18 mouse cellular contexts compared by ENCODE assay signal in the genomic region with DNA sequence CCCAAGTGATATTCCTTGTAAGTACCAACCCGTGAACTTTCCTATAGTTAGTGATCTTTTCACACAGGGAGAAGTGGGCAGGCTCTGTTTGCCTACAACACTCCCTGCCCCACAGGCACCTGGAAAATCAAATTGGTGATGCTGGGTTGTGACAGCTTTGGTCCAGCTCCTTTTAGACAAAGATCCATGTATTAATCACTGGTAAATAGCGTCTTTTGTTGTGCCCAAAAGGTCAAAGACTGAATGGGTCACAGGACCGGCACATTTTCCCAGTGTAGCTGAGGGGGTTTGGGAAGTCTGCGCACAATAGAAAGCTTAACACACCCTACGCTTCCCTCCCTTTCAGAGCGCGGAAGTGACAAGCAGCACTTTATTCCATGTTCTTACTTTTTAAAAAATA.
DNase-seq lines count a peak whose midpoint lies in the region; ATAC-seq and TF ChIP-seq lines count a peak whose summit lies in the region.
"Had no signal": no experiment of that assay in that cellular context is flagged by ENCODE, and none has a peak within 500 bp of the region (broad histone marks: within the 10 kb centered on the region; RNA-seq: fewer than 3 reads in every experiment).

No protein-coding gene starts in this region.

- no peak for ATAC-seq in hindbrain, postnatal 0 days
- ATAC-seq in hindbrain, embryonic 13.5 days (ENCODE audit: low FRiP score) = no peak
- ATAC-seq in forebrain, embryonic 16.5 days = no peak
- no peak for ATAC-seq in liver, embryonic 12.5 days
- ATAC-seq: intestine, embryonic 15.5 days had no signal

- intact Hi-C loops in left cerebral cortex, postnatal 10 days (cut with DNase I) = no loop called here

- H3K9me3 ChIP-seq in hindbrain, postnatal 0 days (ENCODE audit: low read length) = no peaks in the 10 kb centered on the region
- H3K9me3 ChIP-seq in hindbrain, embryonic 13.5 days = no peaks in the 10 kb centered on the region
- no peaks in the 10 kb centered on the region for H3K9me3 ChIP-seq in forebrain, embryonic 16.5 days (ENCODE audit: control insufficient read depth, low read length)
- no peaks in the 10 kb centered on the region for H3K9me3 ChIP-seq in liver, embryonic 12.5 days (replicated peaks)
- H3K9me3 ChIP-seq: heart, embryonic 12.5 days; intestine, embryonic 15.5 days; kidney, embryonic 15.5 days; liver, embryonic 13.5 days; lung, embryonic 15.5 days had no signal

- H3K36me3 ChIP-seq in hindbrain, postnatal 0 days (ENCODE audit: insufficient read depth, low read length) = no peaks in the 10 kb centered on the region
- no peaks in the 10 kb centered on the region for H3K36me3 ChIP-seq in hindbrain, embryonic 13.5 days
- no peaks in the 10 kb centered on the region for H3K36me3 ChIP-seq in forebrain, embryonic 16.5 days (ENCODE audit: control insufficient read depth, insufficient read depth)
- no peaks in the 10 kb centered on the region for H3K36me3 ChIP-seq in liver, embryonic 12.5 days
- H3K36me3 ChIP-seq: heart, embryonic 12.5 days; intestine, embryonic 15.5 days; kidney, embryonic 15.5 days; liver, embryonic 13.5 days; lung, embryonic 15.5 days had no signal

- H3K27me3 ChIP-seq in hindbrain, postnatal 0 days (ENCODE audit: insufficient read depth, low read length) = no peaks in the 10 kb centered on the region
- H3K27me3 ChIP-seq in hindbrain, embryonic 13.5 days = no peaks in the 10 kb centered on the region
- no peaks in the 10 kb centered on the region for H3K27me3 ChIP-seq in forebrain, embryonic 16.5 days (replicated peaks; ENCODE audit: control insufficient read depth, insufficient read depth, low read length)
- H3K27me3 ChIP-seq in liver, embryonic 12.5 days (replicated peaks) = no peaks in the 10 kb centered on the region
- H3K27me3 ChIP-seq: heart, embryonic 12.5 days; intestine, embryonic 15.5 days; liver, embryonic 13.5 days; lung, embryonic 15.5 days had no signal

- WGBS in hindbrain, postnatal 0 days = 41% methylated on average over 7 of the region's 7 CpGs
- WGBS in hindbrain, embryonic 13.5 days = 22% methylated on average over 7 of the region's 7 CpGs
- WGBS in forebrain, embryonic 16.5 days = 19% methylated on average over 7 of the region's 7 CpGs
- 69% methylated on average over 7 of the region's 7 CpGs for WGBS in liver, embryonic 12.5 days (ENCODE audit: insufficient replicate concordance)

- H3K27ac ChIP-seq in hindbrain, postnatal 0 days = no peak overlapping the region
- no peak overlapping the region for H3K27ac ChIP-seq in hindbrain, embryonic 13.5 days
- H3K27ac ChIP-seq in forebrain, embryonic 16.5 days (ENCODE audit: low read length) = no peak overlapping the region
- no peak overlapping the region for H3K27ac ChIP-seq in liver, embryonic 12.5 days
- H3K27ac ChIP-seq: intestine, embryonic 15.5 days; kidney, embryonic 15.5 days; liver, embryonic 13.5 days; lung, embryonic 15.5 days; macrophage had no signal

- 0 out of 2 replicates have a peak overlapping the region, but pooled peaks have one; percentile 28 for H3K9ac ChIP-seq in hindbrain, postnatal 0 days (replicated peaks; ENCODE audit: low read length)
- no peak overlapping the region for H3K9ac ChIP-seq in hindbrain, embryonic 13.5 days
- H3K9ac ChIP-seq in forebrain, embryonic 16.5 days (replicated peaks; ENCODE audit: low read depth, low read length) = 0 out of 2 replicates have a peak overlapping the region, but pooled peaks have one; percentile 15
- no peak overlapping the region for H3K9ac ChIP-seq in liver, embryonic 12.5 days
- H3K9ac ChIP-seq: heart, embryonic 12.5 days; intestine, embryonic 15.5 days; kidney, embryonic 15.5 days; liver, embryonic 13.5 days; lung, embryonic 15.5 days had no signal

- H3K4me2 ChIP-seq in hindbrain, postnatal 0 days (ENCODE audit: low read depth, low read length) = no peak overlapping the region
- no peak overlapping the region for H3K4me2 ChIP-seq in hindbrain, embryonic 13.5 days
- H3K4me2 ChIP-seq in forebrain, embryonic 16.5 days (ENCODE audit: low read length) = peak overlapping the region; percentile 23; the same call in 1 of the 2 replicates
- no peak overlapping the region for H3K4me2 ChIP-seq in liver, embryonic 12.5 days
- H3K4me2 ChIP-seq: heart, embryonic 12.5 days; intestine, embryonic 15.5 days; kidney, embryonic 15.5 days; liver, embryonic 13.5 days; lung, embryonic 15.5 days had no signal

- peaks cover 13% of the 10 kb centered on the region; the same call in 1 of the 2 replicates for H3K4me1 ChIP-seq in hindbrain, postnatal 0 days (ENCODE audit: insufficient read depth, low read length)
- peaks cover 31% of the 10 kb centered on the region for H3K4me1 ChIP-seq in hindbrain, embryonic 13.5 days (replicated peaks)
- H3K4me1 ChIP-seq in forebrain, embryonic 16.5 days (replicated peaks; ENCODE audit: control insufficient read depth, insufficient read depth, low read length) = peaks cover 12% of the 10 kb centered on the region; the same call in 1 of the 2 replicates
- H3K4me1 ChIP-seq in liver, embryonic 12.5 days = no peaks in the 10 kb centered on the region
- H3K4me1 ChIP-seq: intestine, embryonic 15.5 days; kidney, embryonic 15.5 days; liver, embryonic 13.5 days had no signal

- TF ChIP-seq CTCF in hindbrain, postnatal 0 days (IDR thresholded peaks at IDR 0.05; ENCODE audit: low read depth) = no peak

- H3K4me3 ChIP-seq in hindbrain, postnatal 0 days (ENCODE audit: low read length) = no peak overlapping the region
- H3K4me3 ChIP-seq in hindbrain, embryonic 13.5 days = no peak overlapping the region
- H3K4me3 ChIP-seq in forebrain, embryonic 16.5 days (replicated peaks; ENCODE audit: low read length) = no peak overlapping the region
- H3K4me3 ChIP-seq in liver, embryonic 12.5 days = no peak overlapping the region
- H3K4me3 ChIP-seq: heart, embryonic 12.5 days; intestine, embryonic 15.5 days; kidney, embryonic 15.5 days; liver, embryonic 13.5 days; lung, embryonic 15.5 days had no signal

- peak; percentile 49 for DNase-seq in embryo, embryonic 10 days (ENCODE audit: low spot score)
- no peak for DNase-seq in embryo, embryonic 9.5 days (ENCODE audit: extremely low spot score)
- no peak for DNase-seq in hindbrain, postnatal 0 days (ENCODE audit: low spot score)
- peak; percentile 76 for DNase-seq in ZHBTc4 (ENCODE audit: low read depth, low spot score)
- no peak for DNase-seq in left cerebral cortex, postnatal 10 days (ENCODE audit: extremely low spot score in 1 of 2, low spot score in 2 of 2)
- DNase-seq: adrenal gland, postnatal 14 days; cerebellum, adult 9-10 months; layer of hippocampus, postnatal 36 days; liver, embryonic 13.5 days; thymus, adult 2 months had no signal

Comparison
In these comparisons a context has a peak if more than half of its experiments do, and no peak if none do; other contexts are left out.
1. DNase-seq: peak in embryo, embryonic 10 days (single experiment) and ZHBTc4 (single experiment); none in embryo, embryonic 9.5 days (single experiment), hindbrain, postnatal 0 days (single experiment) and left cerebral cortex, postnatal 10 days (0 of 2).
2. H3K9ac ChIP-seq: peak in hindbrain, postnatal 0 days (single experiment) and forebrain, embryonic 16.5 days (single experiment); none in hindbrain, embryonic 13.5 days (single experiment) and liver, embryonic 12.5 days (single experiment).